ENCODE assay signal across 8 mouse cellular contexts in the genomic region with DNA sequence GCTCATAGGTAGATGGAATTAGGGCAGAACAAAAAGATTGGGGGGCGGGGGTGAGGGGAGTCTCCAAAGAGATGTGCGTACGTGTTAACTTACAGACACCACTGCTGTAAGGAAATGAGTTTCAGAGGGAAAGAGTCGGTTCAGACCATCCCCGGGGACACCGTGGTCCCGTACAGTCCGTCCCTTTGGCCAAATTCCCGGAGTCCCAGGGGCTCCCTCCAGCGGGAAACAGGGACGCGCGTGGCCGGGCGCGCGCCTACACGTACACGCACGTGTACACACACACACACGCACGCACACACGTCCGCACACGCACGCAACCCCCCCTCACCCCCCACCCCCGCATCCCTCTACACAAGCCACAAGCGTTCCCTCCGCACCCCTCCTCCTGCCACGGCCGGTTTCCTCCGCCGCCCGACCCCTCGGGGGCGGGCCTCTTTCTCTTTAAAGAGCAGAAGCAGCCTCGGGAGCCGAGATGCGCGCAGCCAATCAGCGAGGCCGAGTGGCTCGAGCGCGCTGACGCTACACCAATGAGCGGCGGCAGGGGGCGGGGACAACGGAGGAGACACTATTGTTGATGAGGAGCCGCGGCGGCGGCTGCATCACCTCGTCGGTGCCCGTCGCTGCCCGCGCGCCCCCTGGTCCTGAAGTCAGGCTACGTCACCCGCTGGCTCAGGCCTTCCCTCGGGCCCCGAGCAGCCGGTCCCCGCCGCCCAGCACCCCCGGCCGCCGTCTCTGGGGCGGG. TPM values are rescaled to one million over a fixed set of nuclear protein-coding genes. Genes with fewer than 3 reads are reported as not detected.
A peak's percentile ranks its signal among the peaks of the same experiment; 100 is the strongest.
DNase-seq lines count a peak whose midpoint lies in the region; ATAC-seq and TF ChIP-seq lines count a peak whose summit lies in the region.

A gene (plus strand): TSS at position 594 of the 745 bp plus-strand sequence.

- no peaks in the 10 kb centered on the region for H3K9me3 ChIP-seq in megakaryocyte, embryonic 14.5 days

- ATAC-seq in activated CD4-positive, CD25-positive, alpha-beta regulatory T cell, adult 4 months: peak; percentile 89

- no peak for TF ChIP-seq CTCF in cortical plate, adult 2 months (IDR thresholded peaks at IDR 0.05; ENCODE audit: extremely low read depth, insufficient read depth, low read length)

- no peaks in the 10 kb centered on the region for H3K36me3 ChIP-seq in megakaryocyte, embryonic 14.5 days (replicated peaks; ENCODE audit: low read length)

- peak; percentile 68 for TF ChIP-seq POLR2A in cortical plate, adult 2 months (IDR thresholded peaks at IDR 0.05; ENCODE audit: extremely low read depth, insufficient read depth, low read length)

- H3K27me3 ChIP-seq in megakaryocyte, embryonic 14.5 days (replicated peaks): no peaks in the 10 kb centered on the region

- peak within 1 kb of the TSS; percentile 97 for H3K4me3 ChIP-seq in cortical plate, adult 2 months (ENCODE audit: insufficient read depth, low read length)
- peak within 1 kb of the TSS; percentile 99 for H3K4me3 ChIP-seq in megakaryocyte, embryonic 14.5 days (replicated peaks)

- peak within 1 kb of the TSS; percentile 99 for H3K27ac ChIP-seq in cortical plate, adult 2 months (ENCODE audit: insufficient read depth, low read length)

- DNase-seq in gastrocnemius, adult 8-10 months (ENCODE audit: low spot score in 2 of 2): peak; percentile 96
- DNase-seq in hindlimb bud, embryonic 11.5 days (ENCODE audit: extremely low spot score, low read depth, low spot score): peak; percentile 83
- DNase-seq in left cerebral cortex, adult 8-10 months (ENCODE audit: low spot score in 2 of 2): peak; percentile 94 to 98
- peak; percentile 99 for DNase-seq in right cerebral cortex, postnatal 10 days (ENCODE audit: low spot score in 2 of 2)
- peak; percentile 94 for DNase-seq in urinary bladder, postnatal 25 days (ENCODE audit: low spot score)

- H3K4me1 ChIP-seq in cortical plate, adult 2 months (ENCODE audit: control insufficient read depth, insufficient read depth, low read length): peaks cover 7% of the 10 kb centered on the region; the same call in 1 of the 2 replicates
- peaks cover 28% of the 10 kb centered on the region for H3K4me1 ChIP-seq in megakaryocyte, embryonic 14.5 days

RNA-seq across cellular contexts. Expression of the gene that starts here (rescaled TPM):
- polyA plus RNA-seq in activated CD4-positive, CD25-positive, alpha-beta regulatory T cell, adult 4 months (2017; shearing (Covaris generic)): 10 to 100 TPM; 14.9 to 17.4 TPM
- 25.7 and 26.2 TPM in 2 replicates for polyA plus RNA-seq in cortical plate, adult 2 months (2012; rRNA removed)
- 1 to 10 TPM; 4.1 to 5.9 (median 5.1) TPM for total RNA-seq in gastrocnemius, adult 8-10 months (2022)
- 10 to 100 TPM; 54.9 to 60.2 (median 57.9) TPM for total RNA-seq in left cerebral cortex, adult 8-10 months (2022)
- polyA plus RNA-seq in megakaryocyte, embryonic 14.5 days (2012; ENCODE audit: insufficient read depth, low replicate concordance): 4.0 and 4.5 TPM in 2 replicates

Comparison
In these comparisons a context has a peak if more than half of its experiments do, and no peak if none do; other contexts are left out.
1. Peak in every context shown above with its lines: DNase-seq, ATAC-seq, H3K4me3 ChIP-seq and H3K27ac ChIP-seq.
2. RNA of the gene that starts here (total RNA-seq): 54.9 to 60.2 TPM in left cerebral cortex, adult 8-10 months; 4.1 to 5.9 TPM in gastrocnemius, adult 8-10 months; every median in the first group is over 4 times any median in the second.